In the genomic region with DNA sequence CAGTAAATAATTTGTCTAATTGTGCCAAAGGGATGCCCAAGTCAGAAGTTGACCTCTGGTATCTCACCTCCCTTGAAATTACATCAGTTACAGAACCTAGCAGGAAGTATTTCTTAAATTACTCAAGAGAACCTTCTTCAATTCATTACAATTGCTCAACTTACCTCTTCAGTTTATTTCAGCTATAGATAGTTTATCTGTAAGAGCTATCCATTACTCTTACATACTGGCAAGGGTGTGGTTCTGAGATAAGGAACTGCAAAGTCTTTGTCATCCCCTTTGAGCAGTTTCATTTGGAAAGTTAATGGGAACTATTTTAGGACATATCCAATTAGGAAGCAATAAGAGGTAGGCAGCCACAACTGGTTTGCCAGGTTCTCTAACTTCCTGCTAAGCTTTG, we compare ENCODE assay signal across 19 mouse cellular contexts. TPM values are rescaled to one million over a fixed set of nuclear protein-coding genes. Genes with fewer than 3 reads are reported as not detected.
DNase-seq lines count a peak whose midpoint lies in the region; ATAC-seq lines count a peak whose summit lies in the region.
"Had no signal": no experiment of that assay in that cellular context is flagged by ENCODE, and none has a peak within 500 bp of the region (broad histone marks: within the 10 kb centered on the region; RNA-seq: fewer than 3 reads in every experiment).

A gene (plus strand): TSS at position 176 of the 400 bp plus-strand sequence.

- H3K4me3 ChIP-seq in heart, embryonic 13.5 days: no peak within 1 kb of the TSS
- H3K4me3 ChIP-seq in liver, embryonic 12.5 days: no peak within 1 kb of the TSS
- no peak within 1 kb of the TSS for H3K4me3 ChIP-seq in hindbrain, embryonic 16.5 days (ENCODE audit: low read length)
- no peak within 1 kb of the TSS for H3K4me3 ChIP-seq in forebrain, embryonic 12.5 days (replicated peaks)
- H3K4me3 ChIP-seq: gastrocnemius, adult 2 months; heart, adult 2 months; kidney, embryonic 15.5 days; midbrain, embryonic 13.5 days; myocyte; neural tube, embryonic 15.5 days had no signal

- H3K27ac ChIP-seq in heart, embryonic 13.5 days (replicated peaks): peak within 1 kb of the TSS; percentile 13; the same call in 1 of the 2 replicates
- H3K27ac ChIP-seq in liver, embryonic 12.5 days: peak within 1 kb of the TSS; percentile 34; the same call in 1 of the 2 replicates
- no peak within 1 kb of the TSS for H3K27ac ChIP-seq in hindbrain, embryonic 16.5 days (ENCODE audit: low read depth, low read length)
- no peak within 1 kb of the TSS for H3K27ac ChIP-seq in forebrain, embryonic 12.5 days
- H3K27ac ChIP-seq: gastrocnemius, adult 2 months; heart, adult 2 months; kidney, embryonic 15.5 days; midbrain, embryonic 13.5 days; neural tube, embryonic 15.5 days had no signal

- no peak for DNase-seq in heart, adult 8-10 months (ENCODE audit: low spot score)
- no peak for DNase-seq in adrenal gland, adult 2 months
- DNase-seq: B cell, adult 2 months; cerebellum, postnatal 10 days; gastrocnemius, adult 2 months; heart, adult 2 months; lung, adult 18-20 months; lung, postnatal 36 days had no signal

- no peak within 1 kb of the TSS for H3K9ac ChIP-seq in heart, embryonic 13.5 days
- H3K9ac ChIP-seq in liver, embryonic 12.5 days: peak within 1 kb of the TSS; percentile 19; the same call in 1 of the 2 replicates
- H3K9ac ChIP-seq in hindbrain, embryonic 16.5 days (ENCODE audit: low read depth, low read length): no peak within 1 kb of the TSS
- no peak within 1 kb of the TSS for H3K9ac ChIP-seq in forebrain, embryonic 12.5 days
- H3K9ac ChIP-seq: kidney, embryonic 15.5 days; midbrain, embryonic 13.5 days; neural tube, embryonic 15.5 days had no signal

- no peaks in the 10 kb centered on the region for H3K27me3 ChIP-seq in heart, embryonic 13.5 days (replicated peaks)
- H3K27me3 ChIP-seq in liver, embryonic 12.5 days (replicated peaks): no peaks in the 10 kb centered on the region
- no peaks in the 10 kb centered on the region for H3K27me3 ChIP-seq in hindbrain, embryonic 16.5 days (replicated peaks; ENCODE audit: control insufficient read depth, insufficient read depth, low read length)
- H3K27me3 ChIP-seq in forebrain, embryonic 12.5 days: no peaks in the 10 kb centered on the region
- H3K27me3 ChIP-seq: kidney, embryonic 15.5 days; midbrain, embryonic 13.5 days; neural tube, embryonic 15.5 days had no signal

- no peaks in the 10 kb centered on the region for H3K36me3 ChIP-seq in heart, embryonic 13.5 days
- no peaks in the 10 kb centered on the region for H3K36me3 ChIP-seq in liver, embryonic 12.5 days
- no peaks in the 10 kb centered on the region for H3K36me3 ChIP-seq in hindbrain, embryonic 16.5 days (ENCODE audit: control insufficient read depth, insufficient read depth, low read length)
- no peaks in the 10 kb centered on the region for H3K36me3 ChIP-seq in forebrain, embryonic 12.5 days (replicated peaks)
- H3K36me3 ChIP-seq: kidney, embryonic 15.5 days; midbrain, embryonic 13.5 days; neural tube, embryonic 15.5 days had no signal

- no peak for ATAC-seq in heart, embryonic 13.5 days (ENCODE audit: extremely low read depth, insufficient number of reproducible peaks, low FRiP score, low TSS enrichment)
- ATAC-seq in erythroblast, adult 5-6 weeks (replicated peaks; ENCODE audit: low FRiP score, poor library complexity, severe bottlenecking): no peak
- ATAC-seq in liver, embryonic 12.5 days: peak; percentile 75
- ATAC-seq in megakaryocyte-erythroid progenitor cell, adult 5-6 weeks (replicated peaks; ENCODE audit: low FRiP score, low TSS enrichment, poor library complexity, severe bottlenecking): peak; percentile 49
- ATAC-seq in hindbrain, embryonic 16.5 days: no peak
- ATAC-seq in forebrain, embryonic 12.5 days (ENCODE audit: low FRiP score): no peak
- ATAC-seq: forebrain, embryonic 16.5 days; midbrain, embryonic 13.5 days had no signal

- H3K4me2 ChIP-seq in heart, embryonic 13.5 days: no peak within 1 kb of the TSS
- H3K4me2 ChIP-seq in liver, embryonic 12.5 days: peak within 1 kb of the TSS; percentile 38
- no peak within 1 kb of the TSS for H3K4me2 ChIP-seq in hindbrain, embryonic 16.5 days (ENCODE audit: low read length)
- no peak within 1 kb of the TSS for H3K4me2 ChIP-seq in forebrain, embryonic 12.5 days
- H3K4me2 ChIP-seq: kidney, embryonic 15.5 days; midbrain, embryonic 13.5 days; neural tube, embryonic 15.5 days had no signal

- no peaks in the 10 kb centered on the region for H3K9me3 ChIP-seq in heart, embryonic 13.5 days
- no peaks in the 10 kb centered on the region for H3K9me3 ChIP-seq in liver, embryonic 12.5 days (replicated peaks)
- no peaks in the 10 kb centered on the region for H3K9me3 ChIP-seq in hindbrain, embryonic 16.5 days (ENCODE audit: control insufficient read depth, low read length)
- no peaks in the 10 kb centered on the region for H3K9me3 ChIP-seq in forebrain, embryonic 12.5 days
- H3K9me3 ChIP-seq: kidney, embryonic 15.5 days; midbrain, embryonic 13.5 days; neural tube, embryonic 15.5 days had no signal

- peaks cover 27% of the 10 kb centered on the region for H3K4me1 ChIP-seq in heart, embryonic 13.5 days
- peaks cover 25% of the 10 kb centered on the region for H3K4me1 ChIP-seq in liver, embryonic 12.5 days
- no peaks in the 10 kb centered on the region for H3K4me1 ChIP-seq in hindbrain, embryonic 16.5 days (ENCODE audit: control insufficient read depth, insufficient read depth, low read depth, low read length)
- no peaks in the 10 kb centered on the region for H3K4me1 ChIP-seq in forebrain, embryonic 12.5 days
- H3K4me1 ChIP-seq: kidney, embryonic 15.5 days; midbrain, embryonic 13.5 days; neural tube, embryonic 15.5 days had no signal

RNA-seq across cellular contexts. Expression of the gene that starts here (rescaled TPM):
- 0.22 TPM in 1 of 2 replicates, not detected in the other for polyA plus RNA-seq in heart, embryonic 13.5 days (2015; fragmentation: Nextera tagmentation; extraction: Ambion mirVana)
- total RNA-seq in heart, adult 8-10 months (2022): not detected
- total RNA-seq in erythroblast, adult 5-6 weeks (2015; ENCODE audit: low replicate concordance): 26.8 and 28.8 TPM in 2 replicates
- total RNA-seq in erythroblast, adult 5-6 weeks (2017; ENCODE audit: low replicate concordance): 38.9 and 50.0 TPM in 2 replicates
- 1.6 and 1.7 TPM in 2 replicates for polyA plus RNA-seq in liver, embryonic 12.5 days (2016; fragmentation: Nextera tagmentation; extraction: Ambion mirVana)
- 6.4 and 10.1 TPM in 2 replicates for total RNA-seq in megakaryocyte-erythroid progenitor cell, adult 5-6 weeks (2014; fragmentation: Nextera tagmentation)
- 4.0 and 9.3 TPM in 2 replicates for total RNA-seq in megakaryocyte-erythroid progenitor cell, adult 5-6 weeks (2017)
- 0.33 and 0.40 TPM in 2 replicates for polyA plus RNA-seq in hindbrain, embryonic 16.5 days (2015; fragmentation: Nextera tagmentation; extraction: Ambion mirVana)
- total RNA-seq in adrenal gland, adult 2 months (2021): not detected
- polyA plus RNA-seq in adrenal gland, adult 2 months (2012; rRNA removed): not detected in 2 replicates
- polyA plus RNA-seq in forebrain, embryonic 12.5 days (2016; fragmentation: Nextera tagmentation; extraction: Ambion mirVana): 0.28 and 0.42 TPM in 2 replicates
- total RNA-seq: heart, adult 2 months had no signal
- polyA plus RNA-seq: heart, adult 2 months had no signal

Comparison
In these comparisons a context has a peak if more than half of its experiments do, and no peak if none do; other contexts are left out.
1. RNA of the gene that starts here (total RNA-seq): 26.8 to 50.0 TPM in erythroblast, adult 5-6 weeks and 4.0 to 10.1 TPM in megakaryocyte-erythroid progenitor cell, adult 5-6 weeks; not detected in adrenal gland, adult 2 months and not detected in heart, adult 8-10 months; every median in the first group is over 4 times any median in the second.
2. ATAC-seq: peak in liver, embryonic 12.5 days (single experiment) and megakaryocyte-erythroid progenitor cell, adult 5-6 weeks (single experiment); none in heart, embryonic 13.5 days (single experiment), erythroblast, adult 5-6 weeks (single experiment), hindbrain, embryonic 16.5 days (single experiment) and forebrain, embryonic 12.5 days (single experiment).
3. H3K27ac ChIP-seq: peak in heart, embryonic 13.5 days (single experiment) and liver, embryonic 12.5 days (single experiment); none in hindbrain, embryonic 16.5 days (single experiment) and forebrain, embryonic 12.5 days (single experiment).